Mouse (Mus musculus): ENCODE results near the gene Luzp1.

GRCm38 (mm10) chr4:136495993-136496392 is 26.4 kb downstream of the Luzp1 start:
- TF ChIP-seq CTCF (IDR thresholded peaks at IDR 0.05; ENCODE audit: low read depth) (no peak), EP300 (optimal IDR thresholded peaks at IDR 0.05) (no peak)

Measured in stomach, postnatal 0 days (tissue).